Mouse (Mus musculus) heart, embryonic 14.5 days (tissue): ENCODE results near the gene Rxrg. TPM values are rescaled to one million over a fixed set of nuclear protein-coding genes. Genes with fewer than 3 reads are reported as not detected.

Source experiments
- ATAC-seq: fragments of 200-750 bp; cut with Nextera tagmentation; 2 replicates; pipeline ENCODE4 v1.8.0; 2017; ENCODE audit warnings: low read depth, moderate TSS enrichment; ENCODE audit not compliant: insufficient number of reproducible peaks, insufficient read depth, low FRiP score
- H3K27ac ChIP-seq, 2 experiments: fragments of 200-500 bp in 1 of 2; fragments of 300-500 bp in 1 of 2; sonication (generic) in 1 of 2; replicated peaks in 1 of 2; 2 replicates each; pipeline ENCODE4 v1.5.1; 2012 to 2014; ENCODE audit warnings: low read depth in 2 of 2, low read length in 2 of 2, control low read depth in 1 of 2, mild to moderate bottlenecking in 1 of 2, mixed read lengths in 1 of 2; ENCODE audit not compliant: control insufficient read depth in 1 of 2, insufficient read depth in 1 of 2
- H3K27me3 ChIP-seq: fragments of 300-500 bp; sonication (generic); 2 replicates; pipeline ENCODE4 v1.6.1; 2014; ENCODE audit warnings: mild to moderate bottlenecking, low read length, control low read depth; ENCODE audit not compliant: control insufficient read depth, insufficient read depth
- H3K36me3 ChIP-seq: fragments of 300-500 bp; sonication (generic); 2 replicates; pipeline ENCODE4 v1.6.1; 2014; ENCODE audit warnings: mild to moderate bottlenecking, control low read depth, low read length, mixed read lengths; ENCODE audit not compliant: control insufficient read depth, insufficient read depth
- H3K4me1 ChIP-seq, 2 experiments: fragments of 200-500 bp in 1 of 2; fragments of 300-500 bp in 1 of 2; sonication (generic) in 1 of 2; 2 replicates each; pipeline ENCODE4 v1.6.1; 2012 to 2014; ENCODE audit warnings: low read length in 2 of 2, control low read depth in 1 of 2, mixed read lengths in 1 of 2; ENCODE audit not compliant: control insufficient read depth in 2 of 2, insufficient read depth in 2 of 2
- H3K4me2 ChIP-seq: fragments of 300-500 bp; sonication (generic); 2 replicates; pipeline ENCODE4 v1.6.1; 2014; ENCODE audit warnings: mild to moderate bottlenecking, low read length
- H3K4me3 ChIP-seq, 2 experiments: fragments of 200-500 bp in 1 of 2; fragments of 300-500 bp in 1 of 2; sonication (generic) in 1 of 2; 2 replicates each; pipeline ENCODE4 v1.5.1; 2012 to 2014; ENCODE audit warnings: low read length in 2 of 2, mild to moderate bottlenecking in 2 of 2, control low read depth in 1 of 2, low read depth in 1 of 2, moderate library complexity in 1 of 2; ENCODE audit not compliant: control insufficient read depth in 1 of 2, insufficient read depth in 1 of 2
- H3K9ac ChIP-seq: fragments of 300-500 bp; sonication (generic); 2 replicates; pipeline ENCODE4 v1.6.1; 2014; ENCODE audit warnings: mild to moderate bottlenecking, low read length
- H3K9me3 ChIP-seq: fragments of 300-500 bp; sonication (generic); 2 replicates; pipeline ENCODE4 v1.6.1; 2016; ENCODE audit warnings: low read length, control low read depth; ENCODE audit not compliant: control insufficient read depth
- WGBS: fragments of 180-500 bp; shearing (Covaris S2); extraction: QIAGEN DNeasy Blood & Tissue Kit; methylation state at CpG from one replicate; pipeline ENCODE4 v1.1.7; 2014; 5-methylcytosine and 5-hydroxymethylcytosine counted together
- polyA plus RNA-seq: library from polyadenylated mRNA; unstranded; fragments of >200 nt; fragmentation: Nextera tagmentation; extraction: Ambion mirVana; gene quantifications from 2 replicates; pipeline ENCODE4 v1.2.1, GENCODE M21; 2014

Gene Rxrg
- polyA plus RNA-seq, 1 experiment from 2014 or later, result 1.4 TPM

DNA sequence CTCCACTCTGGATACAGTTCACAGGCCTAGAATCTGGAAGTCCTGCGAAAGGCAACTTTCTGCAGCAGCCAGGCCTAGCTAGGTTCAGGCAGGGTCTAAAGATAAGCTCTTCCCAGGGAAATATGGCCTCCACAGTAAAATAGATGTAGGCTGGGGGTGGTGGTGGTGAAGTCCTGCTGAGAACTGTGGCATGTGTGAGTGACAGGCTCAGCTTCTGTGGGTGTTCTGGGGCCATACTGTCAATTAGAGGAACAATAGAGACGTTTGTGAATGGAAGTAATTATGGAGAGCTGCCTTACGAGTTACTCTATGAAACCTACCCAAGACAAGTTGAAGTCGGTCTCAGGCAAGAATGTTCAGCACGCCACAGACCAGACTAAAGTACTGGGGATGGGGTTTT is 65.0 kb downstream of the Rxrg start:
- ATAC-seq, result no peak
- Histone ChIP-seq H3K4me2 (no peak overlapping the region), H3K36me3 (no peaks in the 10 kb centered on the region), H3K4me3 (no peak overlapping the region), H3K9me3 (no peaks in the 10 kb centered on the region), H3K4me1 (peaks cover 2 to 9% of the 10 kb centered on the region in 2 experiments; a peak in 1 of 4 replicates), H3K9ac (no peak overlapping the region), H3K27ac (no peak overlapping the region), H3K27me3 (peaks cover 28% of the 10 kb centered on the region)
- WGBS, result 69% methylated on average over 5 of the region's 5 CpGs

DNA sequence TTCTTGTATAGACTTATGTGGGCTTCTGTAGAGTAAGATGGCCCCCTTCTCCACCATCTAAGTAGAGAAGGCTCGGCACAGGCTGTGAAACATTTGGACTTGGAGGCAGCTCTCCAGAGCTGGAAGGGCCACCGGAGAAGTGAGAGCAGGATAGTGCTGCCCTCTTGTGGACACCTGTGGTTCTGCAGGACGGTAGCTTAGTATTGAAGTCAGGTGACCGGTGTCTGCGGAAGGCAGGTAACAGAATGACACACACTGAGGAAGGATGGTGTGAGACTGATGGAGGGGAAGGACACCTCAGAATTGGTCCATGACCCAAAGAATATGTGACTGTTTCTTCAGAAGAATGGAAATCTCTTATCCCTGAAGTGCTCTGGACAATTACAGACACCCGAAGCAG is 71.6 kb downstream of the Rxrg start:
- Histone ChIP-seq H3K27ac (no peak overlapping the region), H3K4me1 (peaks cover 2 to 7% of the 10 kb centered on the region in 2 experiments; a peak in 3 of 4 replicates), H3K9ac (no peak overlapping the region), H3K4me2 (no peak overlapping the region), H3K27me3 (peaks cover 51% of the 10 kb centered on the region), H3K9me3 (no peaks in the 10 kb centered on the region), H3K36me3 (no peaks in the 10 kb centered on the region), H3K4me3 (no peak overlapping the region)
- WGBS, result 28% methylated on average over 6 of the region's 6 CpGs
- no peak for ATAC-seq

DNA sequence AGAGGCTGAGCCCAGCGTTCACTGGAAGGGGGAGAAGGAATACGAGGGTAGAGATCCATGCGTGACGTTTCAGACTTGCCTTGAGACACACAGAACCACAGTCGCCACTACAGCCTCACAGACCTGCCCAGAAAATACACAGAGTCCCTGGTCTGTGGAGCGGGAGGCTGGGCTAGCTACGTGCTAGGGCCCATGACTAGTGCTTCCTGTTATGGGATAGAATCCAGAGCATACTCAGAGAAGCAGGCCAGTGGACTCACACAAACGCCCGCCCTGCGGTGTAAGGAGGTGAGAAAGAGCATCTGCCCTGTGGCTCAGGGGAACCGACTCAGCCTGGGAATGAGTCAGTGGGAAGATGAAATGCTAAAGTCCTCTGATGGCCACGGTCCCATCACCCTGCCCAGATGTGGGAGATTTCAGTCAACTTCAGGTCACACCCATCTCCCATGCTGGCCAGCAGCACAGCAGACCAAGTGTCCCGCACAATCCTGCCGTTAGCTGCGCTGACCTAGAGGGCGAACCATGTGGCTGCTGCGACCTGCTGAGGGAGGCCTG is 74.3 kb downstream of the Rxrg start:
- 19% methylated on average over 17 of the region's 17 CpGs for WGBS
- Histone ChIP-seq H3K27me3 (peaks cover 50% of the 10 kb centered on the region), H3K27ac (no peak overlapping the region), H3K4me1 (peaks cover 2 to 7% of the 10 kb centered on the region in 2 experiments; a peak in 3 of 4 replicates), H3K9me3 (no peaks in the 10 kb centered on the region), H3K4me3 (no peak overlapping the region), H3K9ac (no peak overlapping the region), H3K36me3 (no peaks in the 10 kb centered on the region), H3K4me2 (peak overlapping the region; percentile 41)
- no peak for ATAC-seq

DNA sequence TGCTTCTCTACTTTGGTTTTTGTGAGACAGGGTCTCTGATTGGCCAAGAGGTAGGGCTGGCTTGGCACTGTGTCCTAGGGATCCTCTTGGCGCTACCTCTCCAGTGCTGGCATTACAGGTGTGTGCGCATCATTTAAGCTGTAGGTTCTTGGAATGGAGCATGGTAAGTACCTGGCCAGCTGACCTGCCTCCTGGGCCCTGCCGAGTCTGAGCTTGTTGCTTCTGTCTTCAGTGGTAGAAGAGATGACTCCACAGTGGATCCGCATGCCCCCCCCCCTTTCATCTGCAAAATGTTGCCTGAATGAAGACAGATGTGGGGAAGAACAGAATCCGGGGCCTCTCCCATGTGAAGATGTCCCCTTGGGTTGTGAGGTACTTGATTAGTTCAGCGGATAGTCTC is 80.9 kb downstream of the Rxrg start:
- Histone ChIP-seq H3K36me3 (no peaks in the 10 kb centered on the region), H3K4me2 (no peak overlapping the region), H3K27ac (no peak overlapping the region), H3K9me3 (peaks cover 6% of the 10 kb centered on the region; the same call in 1 of the 2 replicates), H3K4me3 (no peak overlapping the region), H3K4me1 (no peaks in the 10 kb centered on the region), H3K9ac (no peak overlapping the region), H3K27me3 (peaks cover 9% of the 10 kb centered on the region)
- ATAC-seq, result no peak
- 85% methylated on average over 6 of the region's 6 CpGs for WGBS

DNA sequence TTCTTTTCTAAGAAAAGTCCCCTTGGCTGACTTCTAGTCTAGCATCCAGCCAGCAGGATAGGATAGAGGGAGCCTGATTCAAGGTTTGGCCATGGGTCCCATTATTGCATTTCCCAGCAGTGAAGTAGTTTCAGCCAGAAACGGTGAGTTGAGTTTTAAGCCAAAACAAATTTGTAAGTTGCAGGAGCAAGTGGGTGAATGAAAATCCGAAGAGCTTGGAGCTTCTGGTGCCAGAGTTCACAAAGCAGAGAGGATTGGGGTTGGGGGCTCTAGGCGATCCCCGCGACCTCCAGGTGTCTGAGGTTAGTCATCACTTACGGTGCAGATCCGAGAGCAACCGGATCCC is 89.8 kb downstream of the Rxrg start:
- no peak for ATAC-seq
- no peak overlapping the region for H3K9ac ChIP-seq

DNA sequence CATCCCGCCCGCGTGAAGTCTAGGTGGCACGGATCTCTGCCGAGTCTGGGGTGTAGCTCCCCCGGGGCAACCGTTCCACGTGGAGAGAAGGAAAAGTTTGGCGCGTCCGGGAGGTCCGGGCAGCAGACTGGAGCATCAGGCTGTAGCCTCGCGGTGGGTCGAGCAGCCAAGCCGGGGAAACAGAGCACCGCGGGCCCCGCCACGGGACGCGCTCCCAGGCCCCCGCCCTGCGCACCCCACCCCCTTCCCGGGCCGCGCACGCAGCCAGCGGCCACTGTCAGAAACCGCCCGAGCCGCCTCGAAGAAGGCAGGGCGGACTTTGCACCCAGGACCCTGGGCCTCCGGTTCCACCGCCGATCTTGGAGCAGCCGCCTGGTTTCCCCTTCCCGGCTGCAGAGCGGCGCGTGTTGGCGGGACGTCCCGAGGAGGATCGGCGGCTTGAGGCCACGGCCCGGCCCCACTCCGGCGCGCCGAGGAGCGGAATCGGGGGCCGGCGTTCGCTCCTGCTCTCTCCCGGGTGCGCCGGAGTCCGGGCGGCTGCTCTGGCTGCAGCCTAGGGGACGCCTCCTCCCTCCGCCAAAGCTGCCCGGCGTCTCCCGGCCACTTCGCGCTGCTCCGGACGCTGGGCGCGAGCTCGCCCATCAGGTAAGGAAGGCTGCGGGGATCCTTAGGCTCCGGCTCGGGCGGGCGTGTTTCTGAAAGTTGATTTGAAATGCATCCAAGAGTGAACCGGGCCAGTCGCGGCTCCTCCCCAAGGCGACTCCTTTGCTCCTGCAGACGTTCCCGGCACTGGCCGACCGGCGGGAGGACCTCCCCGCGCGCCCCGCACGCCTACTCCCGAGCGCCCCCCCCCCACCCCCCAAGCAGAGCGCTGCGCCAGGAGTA is 90.4 kb downstream of the Rxrg start:
- no peak for ATAC-seq
- Histone ChIP-seq H3K27me3 (peaks cover 77% of the 10 kb centered on the region), H3K36me3 (no peaks in the 10 kb centered on the region), H3K9me3 (peaks cover 3% of the 10 kb centered on the region; the same call in 1 of the 2 replicates), H3K9ac (peak overlapping the region; percentile 50), H3K4me3 (peak overlapping the region; percentile 46 to 50), H3K27ac (no peak overlapping the region), H3K4me1 (peaks cover 2 to 14% of the 10 kb centered on the region in 2 experiments; a peak in 3 of 4 replicates), H3K4me2 (peak overlapping the region; percentile 92)
- under 1% methylated on average over 80 of the region's 98 CpGs for WGBS

More for the DNA sequence above, 89.8 kb downstream of the Rxrg start:
- Histone ChIP-seq H3K4me1 (peaks cover 2 to 14% of the 10 kb centered on the region in 2 experiments; a peak in 3 of 4 replicates), H3K27me3 (peaks cover 72% of the 10 kb centered on the region), H3K27ac (no peak overlapping the region), H3K36me3 (no peaks in the 10 kb centered on the region), H3K4me3 (peak overlapping the region; percentile 46 to 50; a peak in 2 of 4 replicates), H3K9me3 (peaks cover 3% of the 10 kb centered on the region; the same call in 1 of the 2 replicates), H3K4me2 (peak overlapping the region; percentile 92)
- under 1% methylated on average over 8 of the region's 8 CpGs for WGBS

DNA sequence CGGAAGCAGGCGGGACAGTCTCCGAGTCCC is 90.9 kb downstream of the Rxrg start, which contains the start of gene Lmx1a:
Gene Lmx1a (plus strand): TSS at position 6 of the 30 bp plus-strand sequence.
- Histone ChIP-seq H3K36me3 (no peaks in the 10 kb centered on the region), H3K27ac (no peak within 1 kb of the TSS), H3K9ac (peak within 1 kb of the TSS; percentile 50), H3K9me3 (peaks cover 3% of the 10 kb centered on the region; the same call in 1 of the 2 replicates), H3K4me1 (peaks cover 2 to 14% of the 10 kb centered on the region in 2 experiments; a peak in 3 of 4 replicates), H3K4me2 (peak within 1 kb of the TSS; percentile 92), H3K27me3 (peaks cover 81% of the 10 kb centered on the region), H3K4me3 (peak within 1 kb of the TSS; percentile 46 to 50)
- no peak for ATAC-seq
- 0% methylated on average over 3 of the region's 3 CpGs for WGBS
